Mouse (Mus musculus): ENCODE measurements around the gene Tbc1d25. TPM values are rescaled to one million over a fixed set of nuclear protein-coding genes. Genes with fewer than 3 reads are reported as not detected.

The Tbc1d25 gene
- 19.7 to 22.6 TPM (median 20.8 TPM) in 4 replicates for total RNA-seq (2023)

GRCm38 (mm10) chrX:8175504-8176385 is at the start of gene Tbc1d25:
Gene Tbc1d25 (minus strand): TSS chrX:8176181.

GRCm38 (mm10) chrX:8206015-8206693 is 30.2 kb upstream of the Tbc1d25 start, which contains the start of gene Porcn:
Gene Porcn (minus strand): TSS chrX:8206525.

GRCm38 (mm10) chrX:8193419-8193723 is 17.4 kb upstream of the Tbc1d25 start, which contains the start of gene Ebp:
Gene Ebp (minus strand): TSS chrX:8193512.

GRCm38 (mm10) chrX:8145153-8145991 is 30.6 kb downstream of the Tbc1d25 start, which contains the start of gene Rbm3:
Gene Rbm3 (minus strand): TSS chrX:8145880.

GRCm38 (mm10) chrX:8132017-8132976 is 43.7 kb downstream of the Tbc1d25 start, which contains the start of gene Wdr13:
Gene Wdr13 (minus strand): TSS chrX:8132892.

Other genes with a start within 250 kb of the Tbc1d25 start
- gene Eras, start 247.6 kb downstream of the Tbc1d25 start, total RNA-seq (2023) = not detected in 4 replicates
- 15.9 to 26.0 TPM (median 21.4 TPM) in 4 replicates for gene Hdac6, start 228.3 kb downstream of the Tbc1d25 start, total RNA-seq (2023)
- not detected in 4 replicates for gene Gata1, start 198.1 kb downstream of the Tbc1d25 start, total RNA-seq (2023)
- not detected in 4 replicates for gene Glod5, start 157.7 kb downstream of the Tbc1d25 start, total RNA-seq (2023)
- gene Suv39h1, start 101.4 kb downstream of the Tbc1d25 start, total RNA-seq (2023) = 25.6 to 28.5 TPM (median 27.7 TPM) in 4 replicates
- gene Was, start 85.7 kb downstream of the Tbc1d25 start, total RNA-seq (2023) = 123 to 128 TPM (median 127 TPM) in 4 replicates
- 32.4 to 39.9 TPM (median 35.9 TPM) in 4 replicates for gene Wdr13, start 43.3 kb downstream of the Tbc1d25 start, total RNA-seq (2023)
- gene Rbm3, start 30.3 kb downstream of the Tbc1d25 start, total RNA-seq (2023) = 695 to 785 TPM (median 740 TPM) in 4 replicates
- gene Ebp, start 17.3 kb upstream of the Tbc1d25 start, total RNA-seq (2023) = 23.1 to 33.3 TPM (median 30.1 TPM) in 4 replicates
- 0.46 TPM in 1 of 4 replicates, not detected in the others for gene Porcn, start 30.3 kb upstream of the Tbc1d25 start, total RNA-seq (2023)
- gene Ftsj1, start 76.2 kb upstream of the Tbc1d25 start, total RNA-seq (2023) = 12.3 to 19.3 TPM (median 16.9 TPM) in 4 replicates
- 0.30 TPM in 1 of 4 replicates, not detected in the others for gene Slc38a5, start 95.0 kb upstream of the Tbc1d25 start, total RNA-seq (2023)
- not detected in 4 replicates for gene Ssxb10, start 151.2 kb upstream of the Tbc1d25 start, total RNA-seq (2023)
- gene Ssxb9, start 190.8 kb upstream of the Tbc1d25 start, total RNA-seq (2023) = not detected in 4 replicates
- not detected in 4 replicates for gene Ssxb1, start 237.1 kb upstream of the Tbc1d25 start, total RNA-seq (2023)